Mouse (Mus musculus) erythroblast, embryonic 14.5 days (primary cell): ENCODE data around the gene Rbm34. TPM values are rescaled to one million over a fixed set of nuclear protein-coding genes. Genes with fewer than 3 reads are reported as not detected.

Experiments used
- H3K27me3 ChIP-seq: 2 replicates; pipeline ENCODE4 v1.6.1; 2012; ENCODE audit warnings: inconsistent platforms; ENCODE audit not compliant: control insufficient read depth
- H3K36me3 ChIP-seq: 2 replicates; pipeline ENCODE4 v1.6.1; 2012; ENCODE audit warnings: mild to moderate bottlenecking, inconsistent platforms; ENCODE audit not compliant: control insufficient read depth
- H3K4me1 ChIP-seq: 2 replicates; pipeline ENCODE4 v1.6.1; 2012; ENCODE audit warnings: inconsistent platforms; ENCODE audit not compliant: control insufficient read depth
- H3K4me3 ChIP-seq: replicated peaks from 2 replicates; pipeline ENCODE3; 2012; ENCODE audit warnings: moderate library complexity, mild to moderate bottlenecking, inconsistent platforms
- H3K9me3 ChIP-seq: 2 replicates; pipeline ENCODE4 v1.6.1; 2012; ENCODE audit warnings: low read length, inconsistent platforms, mixed read lengths; ENCODE audit not compliant: control insufficient read depth
- GATA1 ChIP-seq: IDR thresholded peaks from 2 replicates; pipeline ENCODE4 v1.6.1; 2012; ENCODE audit warnings: low read length, inconsistent platforms, mixed read lengths
- TAL1 ChIP-seq: IDR thresholded peaks from 3 replicates; pipeline ENCODE4 v1.6.1; 2012; ENCODE audit warnings: low read length, inconsistent platforms, mixed read lengths
- polyA plus RNA-seq: library from polyadenylated mRNA; stranded (reverse); fragments of >175 nt; gene quantifications from 2 replicates; pipeline ENCODE4 v1.2.3, GENCODE M21; 2012

Gene Rbm34
- polyA plus RNA-seq, 1 experiment, result 0.36 TPM

GRCm38 (mm10) chr8:126928028-126928427 lies 42.8 kb downstream of the Rbm34 start:
- H3K4me3 ChIP-seq, result no peak overlapping the region
- H3K27me3 ChIP-seq, result no peaks in the 10 kb centered on the region
- TF ChIP-seq TAL1 (no peak), GATA1 (no peak)
- H3K4me1 ChIP-seq, result peaks cover 20% of the 10 kb centered on the region
- no peaks in the 10 kb centered on the region for H3K9me3 ChIP-seq
- peaks cover 61% of the 10 kb centered on the region for H3K36me3 ChIP-seq

DNA sequence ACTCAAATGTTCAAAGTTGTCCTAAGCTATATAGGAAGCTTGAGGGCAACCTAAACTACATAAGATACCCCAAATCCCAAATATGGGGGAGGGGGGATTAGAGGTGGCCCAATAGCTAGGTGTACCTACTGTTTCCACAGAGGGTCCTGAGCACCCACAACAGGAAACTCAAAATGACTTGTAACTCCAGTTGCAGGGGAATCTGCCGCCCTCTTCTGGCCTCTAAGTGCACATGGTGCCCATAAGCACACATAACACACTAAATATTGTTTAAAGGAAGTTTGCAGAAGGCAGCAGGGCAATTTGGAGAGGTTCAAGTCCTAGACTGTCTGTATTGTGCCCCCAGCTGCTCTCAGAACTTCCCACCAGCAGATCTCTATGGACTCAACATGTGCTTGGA lies 43.8 kb downstream of the Rbm34 start:
- TF ChIP-seq TAL1 (no peak), GATA1 (no peak)
- H3K27me3 ChIP-seq, result no peaks in the 10 kb centered on the region
- H3K36me3 ChIP-seq, result peaks cover 52% of the 10 kb centered on the region
- H3K9me3 ChIP-seq, result no peaks in the 10 kb centered on the region
- peaks cover 11% of the 10 kb centered on the region for H3K4me1 ChIP-seq
- H3K4me3 ChIP-seq, result no peak overlapping the region

GRCm38 (mm10) chr8:126922981-126923380 lies 47.9 kb downstream of the Rbm34 start:
- H3K36me3 ChIP-seq, result peaks cover 12% of the 10 kb centered on the region
- H3K9me3 ChIP-seq, result no peaks in the 10 kb centered on the region
- H3K27me3 ChIP-seq, result no peaks in the 10 kb centered on the region
- no peak overlapping the region for H3K4me3 ChIP-seq
- no peaks in the 10 kb centered on the region; the same call in 1 of the 2 replicates for H3K4me1 ChIP-seq
- TF ChIP-seq GATA1 (no peak), TAL1 (no peak)

GRCm38 (mm10) chr8:126921432-126921831 lies 49.4 kb downstream of the Rbm34 start:
- Histone ChIP-seq H3K4me1 (no peaks in the 10 kb centered on the region; the same call in 1 of the 2 replicates), H3K9me3 (no peaks in the 10 kb centered on the region), H3K36me3 (peaks cover 7% of the 10 kb centered on the region), H3K27me3 (no peaks in the 10 kb centered on the region), H3K4me3 (no peak overlapping the region)
- TF ChIP-seq TAL1 (no peak), GATA1 (no peak)

- H3K36me3 ChIP-seq, result peaks cover 3% of the 10 kb centered on the region
- no peak overlapping the region for H3K4me3 ChIP-seq
- no peak for TF ChIP-seq GATA1
- no peak for TF ChIP-seq TAL1
- H3K4me1 ChIP-seq, result no peaks in the 10 kb centered on the region; the same call in 1 of the 2 replicates
- no peaks in the 10 kb centered on the region for H3K9me3 ChIP-seq
- H3K27me3 ChIP-seq, result no peaks in the 10 kb centered on the region
Measured at GRCm38 (mm10) chr8:126920845-126921244, 50.0 kb downstream of the Rbm34 start.

DNA sequence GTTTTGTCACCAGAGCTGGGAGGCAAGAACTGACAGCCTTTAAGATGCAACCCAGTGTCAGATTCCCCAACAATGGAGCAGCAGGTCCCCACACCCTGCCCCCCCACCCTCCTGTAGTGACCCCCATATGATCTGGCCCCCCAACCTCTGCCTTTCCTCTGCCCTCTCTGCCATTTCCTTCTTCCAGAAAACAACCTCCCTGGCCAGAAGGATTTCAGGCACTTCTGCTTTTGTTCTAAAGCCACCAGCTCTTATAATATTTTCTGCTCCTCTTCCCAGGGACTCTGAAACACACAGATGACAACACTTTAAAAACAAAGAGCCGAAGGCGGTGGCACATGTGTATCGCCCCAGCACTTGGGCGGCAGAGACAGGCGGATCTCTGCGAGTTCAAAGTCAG lies 50.5 kb downstream of the Rbm34 start:
- Histone ChIP-seq H3K4me3 (no peak overlapping the region), H3K9me3 (no peaks in the 10 kb centered on the region; the same call in 1 of the 2 replicates), H3K36me3 (peaks cover 3% of the 10 kb centered on the region; the same call in 1 of the 2 replicates), H3K27me3 (no peaks in the 10 kb centered on the region), H3K4me1 (no peaks in the 10 kb centered on the region; the same call in 1 of the 2 replicates)
- TF ChIP-seq TAL1, result no peak
- TF ChIP-seq GATA1, result no peak

GRCm38 (mm10) chr8:126919703-126920102 lies 51.2 kb downstream of the Rbm34 start:
- H3K4me1 ChIP-seq, result no peaks in the 10 kb centered on the region; the same call in 1 of the 2 replicates
- H3K27me3 ChIP-seq, result no peaks in the 10 kb centered on the region
- H3K36me3 ChIP-seq, result peaks cover 3% of the 10 kb centered on the region; the same call in 1 of the 2 replicates
- H3K9me3 ChIP-seq, result no peaks in the 10 kb centered on the region; the same call in 1 of the 2 replicates
- no peak overlapping the region for H3K4me3 ChIP-seq
- TF ChIP-seq GATA1 (no peak), TAL1 (no peak)

GRCm38 (mm10) chr8:126919255-126919654 lies 51.6 kb downstream of the Rbm34 start:
- H3K27me3 ChIP-seq, result no peaks in the 10 kb centered on the region
- H3K36me3 ChIP-seq, result peaks cover 3% of the 10 kb centered on the region; the same call in 1 of the 2 replicates
- H3K4me3 ChIP-seq, result no peak overlapping the region
- H3K4me1 ChIP-seq, result no peaks in the 10 kb centered on the region; the same call in 1 of the 2 replicates
- no peaks in the 10 kb centered on the region; the same call in 1 of the 2 replicates for H3K9me3 ChIP-seq
- TF ChIP-seq TAL1 (no peak), GATA1 (no peak)

GRCm38 (mm10) chr8:126918356-126918755 lies 52.5 kb downstream of the Rbm34 start:
- TF ChIP-seq GATA1 (no peak), TAL1 (no peak)
- no peaks in the 10 kb centered on the region for H3K27me3 ChIP-seq
- H3K9me3 ChIP-seq, result no peaks in the 10 kb centered on the region; the same call in 1 of the 2 replicates
- H3K36me3 ChIP-seq, result peaks cover 3% of the 10 kb centered on the region; the same call in 1 of the 2 replicates
- no peaks in the 10 kb centered on the region; the same call in 1 of the 2 replicates for H3K4me1 ChIP-seq
- no peak overlapping the region for H3K4me3 ChIP-seq
